Mouse (Mus musculus) MEL (cell line): ENCODE results near the gene Id3. TPM values are rescaled to one million over a fixed set of nuclear protein-coding genes. Genes with fewer than 3 reads are reported as not detected.

Experiments
- DNase-seq: peaks from one replicate; pipeline ENCODE4 v3.0.0; 2011; ENCODE audit warnings: low read depth, low spot score
- H3K27ac ChIP-seq: 2 replicates; pipeline ENCODE4 v1.5.1; 2012; ENCODE audit warnings: low read depth, mild to moderate bottlenecking, control low read depth, low read length, moderate library complexity; ENCODE audit not compliant: control insufficient read depth
- H3K27me3 ChIP-seq, 2 experiments: fragments of 150-350 bp in 1 of 2; sonication (generic) in 1 of 2; 2 replicates each; pipeline ENCODE4 v1.6.1; 2012; ENCODE audit warnings: low read length in 2 of 2, mild to moderate bottlenecking in 2 of 2, improper control_type of control experiment in 1 of 2, moderate library complexity in 1 of 2; ENCODE audit not compliant: insufficient read depth in 2 of 2, control insufficient read depth in 1 of 2
- H3K36me3 ChIP-seq, 2 experiments: 2 replicates each; pipeline ENCODE4 v1.6.1; 2012 to 2014; ENCODE audit warnings: low read length in 2 of 2, improper control_type of control experiment in 1 of 2, inconsistent platforms in 1 of 2, mild to moderate bottlenecking in 1 of 2; ENCODE audit not compliant: insufficient read depth in 2 of 2, control insufficient read depth in 1 of 2
- H3K4me1 ChIP-seq, 2 experiments: fragments of 150-350 bp in 1 of 2; sonication (generic) in 1 of 2; 2 replicates each; pipeline ENCODE4 v1.6.1; 2012; ENCODE audit warnings: low read length in 2 of 2, improper control_type of control experiment in 1 of 2, mild to moderate bottlenecking in 1 of 2; ENCODE audit not compliant: insufficient read depth in 2 of 2, control insufficient read depth in 1 of 2
- H3K4me3 ChIP-seq, 2 experiments: fragments of 150-350 bp in 1 of 2; sonication (generic) in 1 of 2; 2 replicates each; pipeline ENCODE4 v1.5.1; 2012; ENCODE audit warnings: low read depth in 2 of 2, low read length in 2 of 2, mild to moderate bottlenecking in 2 of 2, moderate library complexity in 2 of 2, control low read depth in 1 of 2, improper control_type of control experiment in 1 of 2; ENCODE audit not compliant: control insufficient read depth in 1 of 2, insufficient read depth in 1 of 2
- H3K79me2 ChIP-seq: 2 replicates; pipeline ENCODE4 v1.6.1; 2012; ENCODE audit warnings: mild to moderate bottlenecking, low read length, moderate library complexity; ENCODE audit not compliant: control insufficient read depth, poor library complexity, insufficient read depth
- H3K9ac ChIP-seq: 2 replicates; pipeline ENCODE4 v1.6.1; 2012; ENCODE audit warnings: low read depth, mild to moderate bottlenecking, control low read depth, low read length, moderate library complexity; ENCODE audit not compliant: control insufficient read depth, poor library complexity, severe bottlenecking
- H3K9me3 ChIP-seq: fragments of 150-350 bp; sonication (generic); replicated peaks from 2 replicates; pipeline ENCODE4 v1.6.1; 2012; ENCODE audit warnings: mild to moderate bottlenecking, low read length, improper control_type of control experiment, moderate library complexity; ENCODE audit not compliant: insufficient read depth
- CTCF ChIP-seq, 3 experiments: IDR thresholded peaks in 2 of 3; conservative IDR thresholded peaks in 1 of 3; 2 replicates each; pipeline ENCODE4 v1.5.1; 2011 to 2012; ENCODE audit warnings: low read length in 3 of 3, low read depth in 2 of 3, mild to moderate bottlenecking in 2 of 3, improper control_type of control experiment in 1 of 3, inconsistent platforms in 1 of 3, mixed read lengths in 1 of 3, moderate library complexity in 1 of 3; ENCODE audit not compliant: control insufficient read depth in 1 of 3, insufficient read depth in 1 of 3, poor library complexity in 1 of 3, severe bottlenecking in 1 of 3
- E2F4 ChIP-seq: IDR thresholded peaks from 2 replicates; pipeline ENCODE4 v1.6.1; 2011; ENCODE audit warnings: low read depth, low read length, improper control_type of control experiment, borderline replicate concordance
- ETS1 ChIP-seq: IDR thresholded peaks from 2 replicates; pipeline ENCODE4 v1.6.1; 2012; ENCODE audit warnings: low read depth, mild to moderate bottlenecking, inconsistent platforms, low read length, improper control_type of control experiment, moderate library complexity
- GATA1 ChIP-seq: IDR thresholded peaks from 2 replicates; pipeline ENCODE4 v1.6.1; 2011; ENCODE audit warnings: low read depth, low read length, improper control_type of control experiment
- JUND ChIP-seq: IDR thresholded peaks from 2 replicates; pipeline ENCODE4 v1.6.1; 2011; ENCODE audit warnings: low read depth, mild to moderate bottlenecking, improper control_type of control experiment, low read length
- MAX ChIP-seq: IDR thresholded peaks from 2 replicates; pipeline ENCODE4 v1.6.1; 2011; ENCODE audit warnings: low read length, improper control_type of control experiment
- MXI1 ChIP-seq: IDR thresholded peaks from 2 replicates; pipeline ENCODE4 v1.6.1; 2011; ENCODE audit warnings: mild to moderate bottlenecking, low read depth, low read length, improper control_type of control experiment
- MYB ChIP-seq: IDR thresholded peaks from 2 replicates; pipeline ENCODE4 v1.6.1; 2011; ENCODE audit warnings: mild to moderate bottlenecking, low read depth, low read length, improper control_type of control experiment
- POLR2A ChIP-seq, 2 experiments: IDR thresholded peaks; 2 replicates each; pipeline ENCODE4 v1.6.1; 2011 to 2012; ENCODE audit warnings: low read length in 2 of 2, mild to moderate bottlenecking in 2 of 2, control low read depth in 1 of 2, improper control_type of control experiment in 1 of 2, low read depth in 1 of 2, moderate library complexity in 1 of 2; ENCODE audit not compliant: control insufficient read depth in 1 of 2, insufficient read depth in 1 of 2, poor library complexity in 1 of 2
- POLR2AphosphoS5 ChIP-seq: IDR thresholded peaks from 2 replicates; pipeline ENCODE4 v1.6.1; 2012; ENCODE audit warnings: low read depth, borderline replicate concordance, mild to moderate bottlenecking, inconsistent platforms, low read length, moderate library complexity, mixed read lengths
- SIN3A ChIP-seq: IDR thresholded peaks from 2 replicates; pipeline ENCODE4 v1.6.1; 2012; ENCODE audit warnings: low read length, improper control_type of control experiment, inconsistent platforms
- SMC3 ChIP-seq: IDR thresholded peaks from 2 replicates; pipeline ENCODE4 v1.6.1; 2011; ENCODE audit warnings: low read depth, low read length, improper control_type of control experiment
- TBP ChIP-seq: IDR thresholded peaks from 2 replicates; pipeline ENCODE4 v1.8.0; 2011; ENCODE audit warnings: low read depth, low read length, improper control_type of control experiment
- USF2 ChIP-seq, 2 experiments: IDR thresholded peaks; 2 replicates each; pipeline ENCODE4 v1.6.1; 2011 to 2012; ENCODE audit warnings: improper control_type of control experiment in 2 of 2, low read length in 2 of 2, borderline replicate concordance in 1 of 2, inconsistent platforms in 1 of 2, low read depth in 1 of 2, mild to moderate bottlenecking in 1 of 2; ENCODE audit not compliant: insufficient read depth in 1 of 2
- polyA plus RNA-seq, 2 experiments: library from polyadenylated mRNA; stranded (reverse) in 1 of 2; unstranded in 1 of 2; fragments of >175 nt in 1 of 2; fragments of >200 nt in 1 of 2; gene quantifications; 2 replicates each; pipeline versions ENCODE4 v1.2.1 to v1.2.4; 2012; ENCODE audit warnings: low replicate concordance in 2 of 2, low read depth in 1 of 2; ENCODE audit not compliant: insufficient read length in 2 of 2, insufficient read depth in 1 of 2, missing spikeins in 1 of 2
- total RNA-seq: library from RNA; depleted of rRNA; stranded (reverse); fragments of 300-350 nt; gene quantifications from 2 replicates; pipeline ENCODE4 v1.2.3, GENCODE M21; 2012

The Id3 gene
- total and polyA plus RNA-seq, 3 experiments: 0.17 to 0.27 TPM; not detected in 1

GRCm38 (mm10) chr4:136145991-136146711 is 2.9 kb downstream of the Id3 start:
- Histone ChIP-seq H3K4me1 (peaks cover 2 to 12% of the 10 kb centered on the region in 2 experiments; a peak in 3 of 4 replicates), H3K4me3 (no peak overlapping the region), H3K79me2 (no peaks in the 10 kb centered on the region), H3K9ac (no peak overlapping the region), H3K27ac (no peak overlapping the region), H3K27me3 (peaks cover 5 to 8% of the 10 kb centered on the region in 2 experiments)
- no peak for DNase-seq
- TF ChIP-seq GATA1 (no peak), TBP (no peak), MAX (no peak), MYB (no peak), POLR2A (IDR thresholded peaks at IDR 0.05; ENCODE audit: control insufficient read depth in 1 of 2, insufficient read depth in 1 of 2, low read depth in 1 of 2, low read length in 2 of 2, poor library complexity in 1 of 2) (no peak), E2F4 (no peak), POLR2AphosphoS5 (no peak), MXI1 (no peak), SIN3A (no peak), USF2 (IDR thresholded peaks at IDR 0.05; ENCODE audit: borderline replicate concordance in 1 of 2, insufficient read depth in 1 of 2, low read depth in 1 of 2, low read length in 2 of 2) (no peak), ETS1 (no peak), CTCF (IDR thresholded peaks at IDR 0.05 in 2 of 3, conservative IDR thresholded peaks at IDR 0.05 in 1 of 3; ENCODE audit: control insufficient read depth in 1 of 3, insufficient read depth in 1 of 3, low read depth in 2 of 3, low read length in 3 of 3, poor library complexity in 1 of 3, severe bottlenecking in 1 of 3) (no peak)
- TF ChIP-seq, all 39 proteins: peak for 0
- Histone ChIP-seq H3K36me3 (peaks cover 0 to 8% of the 10 kb centered on the region in 2 experiments; a peak in 1 of 4 replicates), H3K9me3 (no peaks in the 10 kb centered on the region)

- Histone ChIP-seq H3K4me3 (no peak overlapping the region), H3K4me1 (peaks cover 2 to 12% of the 10 kb centered on the region in 2 experiments; a peak in 3 of 4 replicates), H3K79me2 (no peaks in the 10 kb centered on the region), H3K36me3 (peaks cover 0 to 8% of the 10 kb centered on the region in 2 experiments; a peak in 1 of 4 replicates), H3K27ac (no peak overlapping the region), H3K9ac (no peak overlapping the region), H3K9me3 (no peaks in the 10 kb centered on the region), H3K27me3 (peaks cover 5 to 8% of the 10 kb centered on the region in 2 experiments)
- no peak for TF ChIP-seq SMC3
- TF ChIP-seq JUND: no peak
- DNase-seq: no peak
Measured at GRCm38 (mm10) chr4:136146712-136147154, 3.4 kb downstream of the Id3 start.
